Mouse (Mus musculus) ES-Bruce4 (cell line): Measurements from ENCODE around the gene Ttyh2. TPM values are rescaled to one million over a fixed set of nuclear protein-coding genes. Genes with fewer than 3 reads are reported as not detected.
"Not testable (repeated sequence)": the region's sequence is repeated elsewhere in the genome, so short reads cannot be mapped to it uniquely, and the experiment has no call there.

ENCODE experiments used
- H3K27ac ChIP-seq: 2 replicates; pipeline ENCODE4 v1.5.1; 2012; ENCODE audit warnings: low read length, inconsistent platforms; ENCODE audit not compliant: insufficient read depth
- H3K27me3 ChIP-seq: 2 replicates; pipeline ENCODE4 v1.6.1; 2012; ENCODE audit warnings: mild to moderate bottlenecking, low read length, inconsistent platforms; ENCODE audit not compliant: control insufficient read depth, poor library complexity, insufficient read depth, severe bottlenecking
- H3K36me3 ChIP-seq: 2 replicates; pipeline ENCODE4 v1.6.1; 2012; ENCODE audit warnings: inconsistent platforms, mild to moderate bottlenecking, low read length, moderate library complexity; ENCODE audit not compliant: control insufficient read depth, poor library complexity, insufficient read depth, severe bottlenecking
- H3K4me1 ChIP-seq: one replicate; pipeline ENCODE4 v1.8.1; 2011; ENCODE audit warnings: low read length; ENCODE audit not compliant: control insufficient read depth, insufficient read depth
- H3K4me3 ChIP-seq: 2 replicates; pipeline ENCODE4 v1.5.1; 2011; ENCODE audit warnings: low read depth, mild to moderate bottlenecking, low read length
- H3K9ac ChIP-seq: 2 replicates; pipeline ENCODE4 v1.6.1; 2012; ENCODE audit warnings: low read depth, mild to moderate bottlenecking, inconsistent platforms; ENCODE audit not compliant: poor library complexity, severe bottlenecking
- H3K9me3 ChIP-seq: replicated peaks from 2 replicates; pipeline ENCODE4 v1.6.1; 2012; ENCODE audit warnings: mild to moderate bottlenecking, low read length, inconsistent platforms; ENCODE audit not compliant: control insufficient read depth, poor library complexity, insufficient read depth, severe bottlenecking
- CTCF ChIP-seq: IDR thresholded peaks from one replicate; pipeline ENCODE4 v1.8.1; 2011; ENCODE audit warnings: low read depth, low read length
- EP300 ChIP-seq: IDR thresholded peaks from 2 replicates; pipeline ENCODE4 v1.6.1; 2011; ENCODE audit warnings: low read depth, low read length; ENCODE audit not compliant: insufficient read depth
- POLR2A ChIP-seq: IDR thresholded peaks from one replicate; pipeline ENCODE4 v1.8.1; 2011; ENCODE audit warnings: low read length; ENCODE audit not compliant: insufficient read depth
- polyA plus RNA-seq: library from polyadenylated mRNA; stranded (reverse); fragments of >200 nt; gene quantifications from 2 replicates; pipeline ENCODE4 v1.2.4, GENCODE M21; 2011; ENCODE audit warnings: low read depth; ENCODE audit not compliant: missing spikeins, insufficient read depth, insufficient read length

The Ttyh2 gene
- polyA plus RNA-seq, 1 experiment: 11.8 TPM

- Histone ChIP-seq H3K4me1 (peaks cover 2% of the 10 kb centered on the region), H3K4me3 (no peak overlapping the region), H3K9me3 (no peaks in the 10 kb centered on the region), H3K27me3 (no peaks in the 10 kb centered on the region), H3K27ac (peak overlapping the region; percentile 59), H3K9ac (peak overlapping the region; percentile 3; the same call in 1 of the 2 replicates), H3K36me3 (peaks cover 44% of the 10 kb centered on the region)
- TF ChIP-seq POLR2A: no peak
- TF ChIP-seq CTCF: no peak
- TF ChIP-seq EP300: no peak
Observed at GRCm38 (mm10) chr11:114674180-114674579, 1.1 kb upstream of the Ttyh2 start.

- H3K27me3 ChIP-seq, H3K9ac ChIP-seq, H3K9me3 ChIP-seq, H3K4me1 ChIP-seq, H3K4me3 ChIP-seq: not testable (repeated sequence)
- H3K36me3 ChIP-seq: peaks cover 38% of the 10 kb centered on the region
- H3K27ac ChIP-seq: peak overlapping the region; percentile 59
Observed at GRCm38 (mm10) chr11:114674796-114675195, 435 bp upstream of the Ttyh2 start.

GRCm38 (mm10) chr11:114675826-114676401 lies 683 bp downstream of the Ttyh2 start:
- peaks cover 27% of the 10 kb centered on the region for H3K36me3 ChIP-seq
- no peaks in the 10 kb centered on the region for H3K27me3 ChIP-seq
- H3K4me3 ChIP-seq: peak overlapping the region; percentile 78
- H3K27ac ChIP-seq: no peak overlapping the region
- TF ChIP-seq EP300 (no peak), POLR2A (no peak)
- peak overlapping the region; percentile 79 for H3K9ac ChIP-seq
- peaks cover 2% of the 10 kb centered on the region for H3K4me1 ChIP-seq
- no peaks in the 10 kb centered on the region for H3K9me3 ChIP-seq

GRCm38 (mm10) chr11:114676431-114676830 lies 1.2 kb downstream of the Ttyh2 start:
- Histone ChIP-seq H3K9me3 (no peaks in the 10 kb centered on the region), H3K4me1 (peaks cover 2% of the 10 kb centered on the region), H3K36me3 (peaks cover 22% of the 10 kb centered on the region), H3K4me3 (peak overlapping the region; percentile 78), H3K27ac (no peak overlapping the region), H3K27me3 (no peaks in the 10 kb centered on the region), H3K9ac (peak overlapping the region; percentile 79)
- no peak for TF ChIP-seq CTCF
- no peak for TF ChIP-seq EP300
- no peak for TF ChIP-seq POLR2A

GRCm38 (mm10) chr11:114676896-114677530 lies 1.8 kb downstream of the Ttyh2 start:
- H3K27ac ChIP-seq: no peak overlapping the region

GRCm38 (mm10) chr11:114679582-114679981 lies 4.4 kb downstream of the Ttyh2 start:
- Histone ChIP-seq H3K27ac (no peak overlapping the region), H3K27me3 (no peaks in the 10 kb centered on the region), H3K4me1 (peaks cover 2% of the 10 kb centered on the region), H3K4me3 (no peak overlapping the region), H3K9ac (no peak overlapping the region), H3K9me3 (no peaks in the 10 kb centered on the region), H3K36me3 (no peaks in the 10 kb centered on the region)
- TF ChIP-seq CTCF (no peak), POLR2A (no peak), EP300 (no peak)

More at GRCm38 (mm10) chr11:114676896-114677530, 1.8 kb downstream of the Ttyh2 start:
- no peaks in the 10 kb centered on the region for H3K27me3 ChIP-seq
- TF ChIP-seq CTCF (no peak), POLR2A (no peak), EP300 (no peak)
- H3K4me1 ChIP-seq: peaks cover 2% of the 10 kb centered on the region
- H3K9ac ChIP-seq: peak overlapping the region; percentile 79
- peak overlapping the region; percentile 78 for H3K4me3 ChIP-seq
- H3K9me3 ChIP-seq: no peaks in the 10 kb centered on the region
- peaks cover 16% of the 10 kb centered on the region for H3K36me3 ChIP-seq
